Mouse (Mus musculus): Measurements from ENCODE around the gene Eif3k. TPM values are rescaled to one million over a fixed set of nuclear protein-coding genes. Genes with fewer than 3 reads are reported as not detected.

Eif3k gene
- total RNA-seq, 2 experiments from 2014 or later: 201 to 212 TPM

DNA sequence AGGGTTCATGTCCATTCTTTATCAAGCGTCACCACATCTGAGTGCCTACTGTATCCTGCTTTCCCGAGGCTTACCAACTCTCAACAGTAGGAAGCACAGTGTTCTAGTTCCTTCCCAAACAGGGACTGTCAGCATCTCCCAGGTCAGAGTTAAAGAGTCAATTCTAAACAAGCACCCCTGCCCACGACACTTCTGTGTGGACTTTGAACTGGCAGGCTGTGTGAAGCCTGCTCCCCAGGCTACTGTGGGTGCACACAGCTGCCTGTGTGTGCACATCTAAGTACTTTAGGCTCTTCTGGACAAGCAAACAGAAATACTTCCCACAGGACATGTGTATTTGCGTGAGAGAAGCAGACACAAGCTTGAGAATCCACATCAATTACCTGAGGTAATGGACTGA lies 40.1 kb downstream of the Eif3k start:
- DNase-seq (ENCODE audit: low spot score in 2 of 2): no peak

DNA sequence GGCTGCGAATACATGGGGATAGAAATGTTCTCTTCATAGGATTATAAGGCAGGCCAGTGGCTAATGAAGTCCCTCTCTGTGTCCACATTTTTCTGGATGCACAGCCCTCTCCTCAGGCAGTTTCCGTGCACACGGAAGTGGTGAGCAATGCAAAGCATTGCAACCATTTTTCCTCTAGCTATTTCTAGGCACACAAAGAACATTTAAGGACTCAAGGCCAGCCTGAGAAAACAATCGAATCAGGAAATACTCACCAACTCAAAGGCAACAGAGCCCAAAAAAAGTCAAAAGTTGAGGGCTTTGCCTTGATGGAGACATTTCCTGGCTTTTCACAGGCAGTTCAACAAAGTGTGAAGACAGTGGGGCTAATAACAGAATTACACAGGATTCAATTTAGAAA lies 40.5 kb downstream of the Eif3k start:
- DNase-seq (ENCODE audit: low spot score in 2 of 2): no peak

DNA sequence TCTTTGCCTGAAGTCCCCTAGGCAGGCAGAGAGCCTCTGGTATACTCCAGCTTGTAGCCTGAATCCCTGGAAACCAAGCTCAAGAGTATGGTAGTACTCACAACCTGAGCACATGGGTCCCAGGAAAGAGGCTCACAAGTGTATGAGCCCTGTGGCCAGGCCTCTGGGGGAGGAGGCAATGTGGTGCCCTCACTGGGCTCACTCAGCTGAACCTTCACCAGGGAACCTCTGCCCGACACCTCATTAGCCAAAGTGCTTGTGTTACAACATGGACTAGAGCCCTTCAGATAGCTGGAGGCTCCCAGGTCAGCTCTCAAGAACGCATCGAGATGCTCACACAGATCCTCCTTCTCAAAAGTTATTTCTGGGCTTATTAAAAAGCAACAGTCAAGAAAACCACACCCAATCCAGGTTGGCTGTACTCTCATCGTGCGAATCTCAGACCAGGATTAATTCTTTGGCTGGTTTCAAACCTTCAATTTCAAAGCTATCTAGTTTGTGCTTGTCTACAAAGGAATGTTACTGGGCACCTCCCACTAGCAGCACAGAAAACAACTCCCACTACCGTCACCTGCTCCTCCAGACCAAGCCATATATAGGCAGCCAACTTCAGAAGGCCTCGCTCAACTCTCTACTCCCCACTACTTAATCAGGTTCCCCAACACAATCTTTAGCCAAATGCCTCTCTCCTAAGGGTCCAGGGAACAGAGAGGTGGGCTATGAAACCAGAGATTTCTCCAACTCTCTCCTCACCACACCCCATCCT lies 42.1 kb downstream of the Eif3k start:
- DNase-seq (ENCODE audit: low spot score in 2 of 2): no peak

DNA sequence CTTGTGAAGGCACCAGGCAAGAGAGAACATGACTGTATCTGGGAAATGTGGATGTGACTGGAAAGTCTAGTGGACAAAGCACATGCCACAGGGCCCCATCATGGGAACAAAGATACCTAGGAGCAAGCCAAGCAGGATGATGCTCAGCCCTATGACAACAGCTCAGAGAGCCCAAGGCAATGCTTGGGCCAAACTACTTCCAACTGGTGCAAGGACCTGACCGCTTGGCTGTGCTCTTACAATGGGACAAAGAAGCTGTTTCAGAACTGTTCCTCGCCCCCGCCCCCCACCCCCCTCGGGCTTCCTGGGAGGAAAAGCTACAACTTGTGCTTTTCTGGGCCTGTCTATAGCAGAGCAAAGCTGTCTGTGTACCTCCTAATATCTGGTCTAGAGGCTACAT lies 43.0 kb downstream of the Eif3k start:
- no peak for DNase-seq (ENCODE audit: low spot score in 2 of 2)

DNA sequence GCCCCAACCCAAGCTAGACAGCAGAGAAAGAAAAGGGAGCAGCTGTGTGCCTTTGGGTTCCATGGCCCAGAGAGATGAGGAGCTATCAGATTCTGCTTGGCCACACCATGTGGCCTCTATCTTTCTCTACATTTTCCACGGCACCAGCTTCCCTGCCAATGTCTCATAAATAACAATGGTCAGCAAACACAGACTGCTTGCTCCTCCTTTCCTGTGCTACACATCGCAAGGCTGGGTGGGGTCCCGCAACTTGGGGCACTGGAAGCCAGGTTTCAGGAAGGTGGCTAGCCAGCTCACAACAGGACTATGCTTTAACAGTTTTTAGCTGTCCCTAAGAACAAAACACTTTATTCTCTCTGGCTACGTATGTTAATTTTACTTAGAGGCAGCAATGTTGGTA lies 44.9 kb downstream of the Eif3k start:
- no peak for DNase-seq (ENCODE audit: low spot score in 2 of 2)

DNA sequence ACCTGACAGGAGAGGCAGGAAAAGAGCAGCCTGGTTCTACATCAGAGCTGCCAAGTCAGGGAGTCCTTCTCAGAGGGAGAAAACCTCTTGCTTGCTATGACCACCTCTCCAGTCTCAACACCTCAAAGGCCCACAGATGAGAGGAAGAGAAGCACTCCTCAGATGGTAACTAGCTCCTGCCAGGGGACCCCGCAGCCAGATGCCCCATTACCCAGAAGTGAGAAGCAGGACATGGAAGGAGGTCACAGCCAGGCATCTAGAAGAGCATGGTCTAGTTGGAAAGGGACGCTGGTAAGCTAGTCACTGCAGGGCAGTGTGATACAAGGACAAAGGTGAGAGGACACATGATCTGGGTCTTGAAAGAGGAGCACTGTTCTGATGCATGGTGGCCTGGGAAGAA lies 47.8 kb downstream of the Eif3k start:
- DNase-seq (ENCODE audit: low spot score in 2 of 2): no peak

DNA sequence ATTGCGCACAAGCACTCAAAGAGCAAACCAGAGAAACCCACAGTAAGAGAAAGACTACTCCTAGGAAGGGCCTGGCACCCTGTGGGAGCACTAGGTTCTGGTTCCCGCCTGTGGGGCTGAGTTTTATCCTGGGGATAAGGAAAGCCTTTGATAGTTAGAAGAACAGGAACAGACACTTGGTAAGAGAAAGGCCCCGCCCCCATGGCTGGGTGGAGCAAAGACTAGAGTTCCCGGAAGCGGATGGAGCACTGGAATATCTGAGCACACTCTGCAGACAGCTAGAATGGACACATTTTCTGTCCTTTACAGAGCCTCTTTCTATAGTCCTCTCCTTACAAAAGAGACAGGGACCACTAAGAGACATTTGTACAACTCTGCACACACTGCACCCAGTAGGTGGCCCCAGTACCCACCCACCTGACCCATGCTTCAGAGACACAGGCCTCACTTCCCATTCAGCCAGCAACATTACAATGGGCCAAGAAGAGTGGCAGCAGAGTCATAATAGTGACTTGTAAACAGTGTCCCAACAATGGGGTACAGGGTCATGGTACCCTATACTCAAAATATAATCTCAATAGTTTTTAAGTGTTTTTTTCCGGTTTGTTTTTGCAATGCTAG lies 49.1 kb downstream of the Eif3k start:
- DNase-seq (ENCODE audit: low spot score in 2 of 2): no peak

DNA sequence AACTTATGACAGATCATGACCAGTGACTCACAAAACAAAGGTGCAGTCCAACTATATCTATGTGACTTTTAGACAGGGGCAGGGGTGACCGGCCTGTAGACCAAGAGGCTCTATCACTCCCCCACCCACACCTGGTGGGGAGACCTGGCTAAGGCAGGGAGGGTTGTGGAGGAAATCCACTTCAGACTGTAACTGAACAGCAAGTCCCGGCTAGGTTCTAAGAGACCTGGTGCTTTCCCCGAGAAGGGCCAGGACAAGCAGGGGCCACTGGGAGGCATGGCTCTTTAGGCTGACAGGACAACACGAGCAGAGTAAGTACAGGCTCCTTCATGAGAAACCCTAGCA lies 50.0 kb downstream of the Eif3k start:
- DNase-seq (ENCODE audit: low spot score in 2 of 2): no peak

DNA sequence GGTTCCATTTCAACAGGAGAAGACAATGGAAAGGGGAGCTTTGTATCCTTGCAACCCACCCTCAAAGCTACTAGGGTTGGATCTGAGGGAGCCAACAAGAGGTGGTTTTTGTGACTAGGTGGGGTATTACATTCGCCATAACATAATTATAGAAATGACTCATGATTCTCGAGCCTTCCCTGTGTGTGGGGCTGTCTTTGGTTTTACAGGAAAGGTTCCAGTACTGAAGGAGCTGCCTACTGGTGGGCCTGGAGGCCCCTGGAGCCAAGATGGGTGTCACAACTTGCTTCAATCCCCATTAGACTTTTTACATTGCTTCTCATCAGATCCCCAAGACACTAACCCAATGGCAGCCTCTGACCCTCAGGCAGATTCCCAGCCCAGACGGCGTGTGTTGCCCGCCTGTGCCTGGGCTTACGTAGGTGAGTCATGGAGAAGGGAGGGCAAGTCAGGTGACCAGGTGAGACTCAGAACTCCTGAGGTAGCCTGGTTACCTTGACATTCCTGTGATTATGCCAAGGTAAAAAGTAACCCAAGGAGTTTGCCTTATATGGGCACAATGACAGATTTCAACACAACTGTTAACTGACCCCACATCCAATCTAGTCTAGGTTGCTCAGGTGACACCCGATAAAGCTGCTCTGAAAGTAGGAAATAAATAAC lies 50.5 kb downstream of the Eif3k start:
- no peak for DNase-seq (ENCODE audit: low spot score in 2 of 2)

DNA sequence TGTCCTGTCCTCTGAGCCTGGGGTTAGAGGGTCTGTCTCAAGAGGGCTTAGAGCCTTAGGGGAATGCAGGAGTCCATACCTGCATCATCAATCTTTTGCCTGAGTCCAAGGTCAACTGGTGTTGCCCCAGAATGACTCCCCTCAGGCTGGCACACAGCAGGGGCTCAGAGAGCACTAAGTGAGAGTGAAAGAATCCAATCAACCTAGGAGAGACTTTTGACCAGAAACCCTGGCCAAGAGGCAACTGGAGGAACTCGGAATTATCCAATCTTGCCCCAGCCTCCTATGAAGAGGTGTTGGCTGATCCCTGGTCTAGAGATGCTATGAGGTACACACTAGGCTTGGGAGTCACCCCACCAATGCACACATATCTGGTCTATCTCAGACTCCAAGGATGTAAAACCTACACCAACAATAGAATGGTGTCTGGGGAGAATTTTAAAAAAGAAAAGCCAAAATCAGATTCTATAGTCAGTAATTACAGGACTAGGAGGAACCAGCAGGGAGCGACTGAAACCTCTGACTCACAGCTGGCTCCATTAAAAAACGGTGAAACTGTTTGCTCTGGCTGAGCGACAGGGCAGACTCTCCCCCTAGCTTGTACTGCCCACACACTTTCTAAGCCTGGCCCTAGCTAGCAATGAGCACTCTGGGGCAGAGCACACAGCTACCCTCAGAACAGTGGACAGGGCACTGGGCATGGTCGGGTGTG lies 51.2 kb downstream of the Eif3k start:
- no peak for DNase-seq (ENCODE audit: low spot score in 2 of 2)

DNA sequence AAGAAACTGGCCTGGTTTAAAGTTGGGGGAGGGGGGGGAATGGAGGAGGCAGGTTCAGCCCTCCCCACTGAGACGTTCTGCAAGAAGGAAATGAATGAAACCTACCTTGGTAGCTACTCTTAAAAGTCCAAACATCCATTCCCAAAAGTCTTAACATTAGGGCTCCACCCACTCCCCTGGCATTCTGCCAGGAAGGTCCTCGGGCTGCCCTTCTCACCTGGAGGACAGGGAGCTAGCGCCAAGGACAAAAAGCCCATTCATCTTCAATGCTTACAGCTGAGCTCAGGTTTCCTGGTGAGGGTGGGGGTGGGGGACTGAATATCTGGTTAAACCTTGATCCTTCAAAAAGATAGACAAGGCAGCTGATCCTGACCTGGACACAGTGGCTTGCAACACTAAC lies 52.3 kb downstream of the Eif3k start:
- DNase-seq (ENCODE audit: low spot score in 2 of 2): no peak

DNA sequence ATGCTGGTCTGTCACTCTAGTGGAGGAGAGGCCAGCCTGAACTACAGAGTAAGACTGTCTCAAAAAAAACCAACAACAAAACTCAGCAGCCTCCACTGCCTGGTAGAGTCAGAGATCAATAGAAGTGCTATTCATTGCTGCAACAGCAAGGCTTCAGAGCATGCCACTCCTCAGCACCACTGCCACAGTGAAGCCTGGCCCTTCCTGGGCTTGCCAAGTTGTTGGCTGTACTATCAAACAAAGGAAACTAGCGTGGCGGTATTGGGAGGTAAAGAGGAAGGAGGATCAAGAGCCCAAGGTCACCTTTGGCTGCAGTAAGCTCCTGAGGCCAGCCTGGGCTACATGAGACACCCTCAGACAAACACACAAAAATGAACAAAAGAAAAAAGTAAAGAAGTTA lies 55.5 kb downstream of the Eif3k start:
- no peak for DNase-seq (ENCODE audit: low spot score in 2 of 2)

DNA sequence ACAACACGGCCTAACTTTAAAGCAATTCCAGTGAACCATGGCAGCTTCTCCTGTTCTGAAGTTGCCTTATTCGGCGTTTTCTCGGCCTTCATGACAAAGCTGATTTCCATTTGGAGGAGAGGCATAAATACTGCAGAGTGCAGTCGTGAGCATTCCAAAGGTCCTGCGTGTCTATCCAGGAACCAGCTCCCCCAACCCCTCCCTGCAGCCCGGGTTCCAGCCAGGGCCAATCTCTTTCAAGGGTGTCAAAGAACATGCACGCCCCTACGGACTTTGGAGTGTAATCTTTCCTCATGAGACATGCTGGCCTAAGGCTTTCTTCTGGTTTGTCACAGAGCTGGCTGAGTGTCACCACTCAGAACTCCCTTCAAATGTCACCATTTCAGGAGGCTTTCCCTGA lies 56.3 kb downstream of the Eif3k start:
- DNase-seq (ENCODE audit: low spot score in 2 of 2): no peak

DNA sequence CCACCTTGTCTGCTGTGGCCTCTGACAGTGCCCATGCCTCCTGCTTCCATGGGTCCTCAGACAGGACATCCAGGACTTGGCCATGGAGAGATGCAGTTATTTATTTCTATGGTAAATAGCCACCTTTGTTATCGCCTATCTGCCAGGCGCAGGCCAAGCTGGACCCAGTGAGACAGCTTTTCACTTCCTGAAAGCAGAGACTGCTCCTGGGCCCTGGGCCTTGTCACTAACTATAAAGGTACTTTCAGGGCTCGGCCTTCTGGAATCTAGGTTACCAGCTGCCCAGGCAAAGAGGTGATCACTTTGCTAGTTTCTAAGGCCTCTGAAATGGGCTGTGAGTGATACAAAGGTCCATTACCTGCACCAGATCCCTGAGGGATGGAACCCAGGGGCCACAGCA lies 56.9 kb downstream of the Eif3k start:
- DNase-seq (ENCODE audit: low spot score in 2 of 2): no peak

DNA sequence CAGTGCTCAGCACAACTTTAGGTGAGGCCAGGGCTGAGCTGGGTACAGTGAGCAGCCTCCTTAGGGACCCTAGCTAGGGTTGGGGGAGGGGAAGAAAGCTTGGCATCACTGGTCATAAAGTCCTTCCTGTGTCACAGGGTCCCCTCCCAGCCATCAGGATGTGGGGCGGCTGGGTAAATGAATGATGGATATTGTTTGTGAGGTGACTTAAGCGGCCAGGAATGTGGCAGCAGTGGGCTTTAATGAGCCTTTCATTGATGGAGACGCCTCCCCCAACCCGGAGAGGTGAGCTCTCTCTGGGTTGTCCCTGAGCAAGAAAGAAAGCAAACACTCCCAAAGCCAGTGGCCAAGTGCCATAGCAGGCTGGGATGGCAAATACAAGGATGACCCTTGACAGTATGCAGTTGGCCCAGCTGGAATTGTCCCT lies 57.8 kb downstream of the Eif3k start:
- DNase-seq (ENCODE audit: low spot score in 2 of 2): no peak

DNA sequence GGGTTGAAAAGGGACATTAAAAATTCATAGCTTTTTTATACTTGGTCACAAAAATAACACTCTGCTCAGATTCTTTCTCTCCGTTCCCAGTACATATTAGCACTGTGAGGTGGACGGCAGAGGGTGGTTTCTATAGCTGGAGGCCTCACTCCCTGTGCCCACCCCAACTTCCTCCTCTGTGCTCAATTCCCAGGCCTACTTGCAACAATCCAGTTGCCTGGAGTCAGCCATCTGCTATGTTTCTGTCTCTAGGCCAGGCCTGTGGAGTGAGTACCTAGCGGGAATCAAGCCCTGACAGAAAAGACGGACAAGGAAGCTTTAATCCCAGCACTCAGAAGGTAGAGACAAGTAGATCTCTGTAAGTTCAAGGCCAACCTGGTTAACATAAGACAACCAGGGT lies 59.1 kb downstream of the Eif3k start:
- DNase-seq (ENCODE audit: low spot score in 2 of 2): no peak

DNA sequence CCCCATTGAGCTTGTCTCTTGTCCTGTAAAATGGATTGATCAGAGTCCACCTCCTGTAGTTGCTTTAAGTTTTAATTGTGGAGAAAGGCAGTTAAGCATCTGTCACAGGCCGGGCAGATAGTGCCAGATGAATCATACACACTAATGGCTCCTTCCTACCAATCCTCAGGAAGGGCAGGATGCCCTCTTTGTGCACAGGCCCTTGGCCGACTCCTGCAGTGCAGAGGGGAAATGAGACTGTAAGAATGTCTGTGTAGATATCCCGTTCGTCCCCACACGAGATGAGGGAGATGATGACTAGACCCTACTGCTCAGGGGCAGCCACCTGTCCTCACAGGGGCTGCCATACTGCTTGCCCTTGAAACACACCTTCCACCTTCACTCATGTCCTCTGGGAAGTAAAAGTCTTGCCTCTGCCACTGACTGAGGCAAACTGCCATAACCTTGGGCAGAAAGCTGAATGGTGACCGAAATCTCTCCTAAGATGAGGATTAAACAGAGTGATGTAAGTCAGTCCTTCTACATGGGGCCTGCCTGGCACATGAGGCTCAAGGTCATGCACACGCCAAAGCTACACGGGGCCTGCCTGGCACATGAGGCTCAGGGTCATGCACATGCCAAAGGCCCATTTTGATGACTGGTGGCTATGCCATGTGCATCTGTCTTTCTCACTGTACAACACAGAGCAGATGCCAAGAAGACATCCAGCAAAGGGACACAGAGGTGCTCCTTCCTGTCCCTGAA lies 59.8 kb downstream of the Eif3k start:
- no peak for DNase-seq (ENCODE audit: low spot score in 2 of 2)

Data from layer of hippocampus, adult 18-20 months (tissue).